Mouse (Mus musculus) heart, adult 2 months (tissue): ENCODE data around the gene Epm2aip1. TPM values are rescaled to one million over a fixed set of nuclear protein-coding genes. Genes with fewer than 3 reads are reported as not detected.

ENCODE experiments used
- DNase-seq, 2 experiments: peaks; one replicate each; pipeline ENCODE4 v3.0.0; 2021
- H3K27ac ChIP-seq: fragments of 200-600 bp; 2 replicates; pipeline ENCODE4 v1.8.1; 2022
- H3K27me3 ChIP-seq: fragments of 200-500 bp; 2 replicates; pipeline ENCODE4 v1.6.1; 2012; ENCODE audit warnings: mild to moderate bottlenecking, low read length, inconsistent platforms, mixed read lengths; ENCODE audit not compliant: control insufficient read depth, insufficient read depth
- H3K36me3 ChIP-seq: fragments of 200-500 bp; 2 replicates; pipeline ENCODE4 v1.6.1; 2012; ENCODE audit warnings: low read length, inconsistent platforms; ENCODE audit not compliant: control insufficient read depth, insufficient read depth
- H3K4me1 ChIP-seq: fragments of 200-500 bp; 2 replicates; pipeline ENCODE4 v1.6.1; 2011; ENCODE audit warnings: low read length; ENCODE audit not compliant: control insufficient read depth, insufficient read depth
- H3K4me3 ChIP-seq: fragments of 200-600 bp; 2 replicates; pipeline ENCODE4 v1.8.1; 2022
- H3K79me2 ChIP-seq: fragments of 200-500 bp; replicated peaks from 2 replicates; pipeline ENCODE4 v1.6.1; 2012; ENCODE audit warnings: mild to moderate bottlenecking, inconsistent platforms, low read length, moderate library complexity, mixed read lengths; ENCODE audit not compliant: control insufficient read depth, insufficient read depth
- H3K9ac ChIP-seq: fragments of 200-500 bp; 2 replicates; pipeline ENCODE4 v1.6.1; 2012; ENCODE audit warnings: low read depth, mild to moderate bottlenecking, control low read depth, inconsistent platforms, low read length, mixed read lengths
- CTCF ChIP-seq: fragments of 200-600 bp; IDR thresholded peaks from 2 replicates; pipeline ENCODE4 v1.8.1; 2022; ENCODE audit warnings: antibody characterized with exemption, mild to moderate bottlenecking, moderate library complexity
- EP300 ChIP-seq: fragments of 200-500 bp; IDR thresholded peaks from 2 replicates; pipeline ENCODE4 v1.6.1; 2011; ENCODE audit warnings: low read depth, low read length, control low read depth; ENCODE audit not compliant: insufficient read depth
- POLR2A ChIP-seq: fragments of 200-500 bp; IDR thresholded peaks from 2 replicates; pipeline ENCODE4 v1.6.1; 2011; ENCODE audit warnings: mild to moderate bottlenecking, low read depth, low read length, control low read depth; ENCODE audit not compliant: insufficient read depth
- WGBS: fragments of 180-500 bp; shearing (Covaris S2); methylation state at CpG from one replicate; pipeline ENCODE4 v1.1.7; 2018; 5-methylcytosine and 5-hydroxymethylcytosine counted together
- intact Hi-C: fragments of 180-260 bp; cut with DNase I; formaldehyde crosslinking; loops from one replicate; pipeline ENCODE4 v1.15.1; 2025
- polyA plus RNA-seq: library from polyadenylated mRNA; depleted of rRNA; stranded (reverse); fragments of >200 nt; gene quantifications from 2 replicates; pipeline ENCODE4 v1.2.3, GENCODE M21; 2012
- total RNA-seq, 2 experiments: library from RNA; stranded (reverse); gene quantifications; 2 replicates each; pipeline ENCODE4 v1.2.3; 2021

Epm2aip1 gene
- total and polyA plus RNA-seq, 3 experiments, result 8.9 to 23.8 (median 20.3) TPM

DNA sequence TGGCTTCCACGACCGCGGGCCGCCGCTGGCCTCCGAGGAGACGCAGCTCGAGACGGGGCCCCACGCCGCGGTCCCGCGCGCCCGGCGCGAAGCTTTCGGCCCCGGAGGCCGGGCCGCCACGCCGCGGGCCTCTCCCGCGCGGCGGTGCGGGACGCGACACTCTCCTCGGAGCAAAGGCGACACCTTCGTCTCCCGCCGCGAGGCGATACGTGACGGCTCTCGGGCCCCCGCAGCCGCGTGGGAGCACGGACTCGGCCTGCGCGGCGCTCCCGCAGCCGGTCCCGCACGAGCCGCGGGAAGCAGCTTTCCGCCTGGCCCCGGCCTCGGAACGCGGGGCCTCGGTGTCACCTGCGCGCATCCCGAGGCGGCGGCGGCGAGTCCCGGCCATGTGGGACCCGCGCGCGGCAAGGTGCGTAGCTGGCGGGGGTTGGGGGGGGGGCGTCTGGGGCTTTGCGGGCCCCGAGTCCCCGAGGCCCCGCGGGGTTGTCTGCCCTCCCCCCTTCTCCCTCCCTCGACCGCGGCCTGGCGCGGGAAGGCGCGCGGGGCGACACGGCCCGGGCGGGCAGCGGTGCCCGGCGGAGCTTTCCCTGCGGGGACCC, 40.2 kb downstream of the Epm2aip1 start:
- no peak for DNase-seq
- 2% methylated on average over 82 of the region's 98 CpGs for WGBS
- Histone ChIP-seq H3K79me2 (no peaks in the 10 kb centered on the region), H3K36me3 (no peaks in the 10 kb centered on the region), H3K27ac (no peak overlapping the region), H3K4me1 (no peaks in the 10 kb centered on the region; the same call in 1 of the 2 replicates), H3K4me3 (no peak overlapping the region), H3K9ac (no peak overlapping the region), H3K27me3 (peaks cover 20% of the 10 kb centered on the region)
- intact Hi-C loops, result no loop called here
- TF ChIP-seq EP300 (no peak), CTCF (no peak), POLR2A (no peak)

GRCm38 (mm10) chr9:111312442-111313141, 40.9 kb downstream of the Epm2aip1 start:
- 2% methylated on average over 57 of the region's 59 CpGs for WGBS
- TF ChIP-seq POLR2A, result no peak
- no peak for TF ChIP-seq EP300
- TF ChIP-seq CTCF, result no peak
- Histone ChIP-seq H3K27ac (no peak overlapping the region), H3K36me3 (no peaks in the 10 kb centered on the region), H3K9ac (no peak overlapping the region), H3K4me1 (no peaks in the 10 kb centered on the region; the same call in 1 of the 2 replicates), H3K79me2 (no peaks in the 10 kb centered on the region), H3K27me3 (peaks cover 20% of the 10 kb centered on the region), H3K4me3 (peak overlapping the region; percentile 9; the same call in 1 of the 2 replicates)
- no peak for DNase-seq
- intact Hi-C loops, result no loop called here

DNA sequence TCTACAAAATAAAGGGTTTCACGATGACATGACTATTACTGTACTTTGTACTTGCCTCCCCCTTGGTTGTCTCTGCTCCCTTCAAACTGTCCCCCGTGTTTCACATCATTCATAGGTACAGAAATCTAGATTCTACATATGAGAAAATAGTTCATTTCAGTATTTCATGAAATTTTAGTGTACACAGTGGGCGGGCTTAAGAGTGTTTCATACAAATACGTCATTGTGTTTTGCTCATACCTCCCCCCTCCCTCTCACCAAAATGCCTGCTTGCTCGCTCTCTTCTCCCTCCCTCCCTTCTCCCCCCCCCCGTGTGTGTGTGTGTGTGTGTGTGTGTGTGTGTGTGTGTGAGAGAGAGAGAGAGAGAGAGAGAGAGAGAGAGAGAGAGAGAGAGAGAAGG, 41.6 kb downstream of the Epm2aip1 start:
- DNase-seq, result no peak
- Histone ChIP-seq H3K79me2 (no peaks in the 10 kb centered on the region), H3K4me3 (no peak overlapping the region), H3K27me3 (peaks cover 20% of the 10 kb centered on the region), H3K9ac (no peak overlapping the region), H3K27ac (no peak overlapping the region), H3K4me1 (no peaks in the 10 kb centered on the region; the same call in 1 of the 2 replicates), H3K36me3 (no peaks in the 10 kb centered on the region)
- intact Hi-C loops, result no loop called here
- no peak for TF ChIP-seq EP300
- no peak for TF ChIP-seq POLR2A
- no peak for TF ChIP-seq CTCF
- WGBS, result 14% methylated on average over 5 of the region's 6 CpGs

GRCm38 (mm10) chr9:111313793-111314192, 42.1 kb downstream of the Epm2aip1 start:
- no peaks in the 10 kb centered on the region for H3K79me2 ChIP-seq
- no peaks in the 10 kb centered on the region for H3K36me3 ChIP-seq
- no peak overlapping the region for H3K9ac ChIP-seq
- peaks cover 20% of the 10 kb centered on the region for H3K27me3 ChIP-seq
- no peak for DNase-seq
- no peaks in the 10 kb centered on the region; the same call in 1 of the 2 replicates for H3K4me1 ChIP-seq
- H3K27ac ChIP-seq, result no peak overlapping the region
- WGBS, result 23% methylated on average over 5 of the region's 5 CpGs
- no peak overlapping the region for H3K4me3 ChIP-seq
- TF ChIP-seq EP300, result no peak
- no peak for TF ChIP-seq CTCF
- TF ChIP-seq POLR2A, result no peak
- intact Hi-C loops, result no loop called here

GRCm38 (mm10) chr9:111314219-111314618, 42.5 kb downstream of the Epm2aip1 start:
- Histone ChIP-seq H3K36me3 (no peaks in the 10 kb centered on the region), H3K27me3 (peaks cover 20% of the 10 kb centered on the region), H3K4me1 (no peaks in the 10 kb centered on the region; the same call in 1 of the 2 replicates), H3K9ac (no peak overlapping the region), H3K4me3 (no peak overlapping the region), H3K79me2 (no peaks in the 10 kb centered on the region), H3K27ac (no peak overlapping the region)
- intact Hi-C loops, result no loop called here
- WGBS, result 33% methylated on average over 5 of the region's 5 CpGs
- DNase-seq, result peak in 1 of 2 experiments; percentile 38
- peak; percentile 69 for TF ChIP-seq CTCF
- TF ChIP-seq POLR2A, result no peak
- TF ChIP-seq EP300, result no peak

GRCm38 (mm10) chr9:111320912-111321311, 49.2 kb downstream of the Epm2aip1 start:
- Histone ChIP-seq H3K9ac (no peak overlapping the region), H3K4me3 (no peak overlapping the region), H3K36me3 (no peaks in the 10 kb centered on the region), H3K27me3 (no peaks in the 10 kb centered on the region), H3K27ac (no peak overlapping the region), H3K79me2 (no peaks in the 10 kb centered on the region), H3K4me1 (no peaks in the 10 kb centered on the region)
- intact Hi-C loops, result no loop called here
- DNase-seq, result no peak
- 68% methylated on average over 4 of the region's 4 CpGs for WGBS
- TF ChIP-seq CTCF (no peak), EP300 (no peak), POLR2A (no peak)
